Mouse (Mus musculus): ENCODE measurements around the gene Bcar1. TPM values are rescaled to one million over a fixed set of nuclear protein-coding genes. Genes with fewer than 3 reads are reported as not detected.

Bcar1 gene
- polyA plus RNA-seq, 1 experiment from 2014 or later = 44.0 TPM

- Histone ChIP-seq H3K9me3 (no peaks in the 10 kb centered on the region), H3K4me3 (replicated peaks) (no peak overlapping the region), H3K4me2 (peak overlapping the region; percentile 1; the same call in 1 of the 2 replicates), H3K27ac (peak overlapping the region; percentile 51; the same call in 1 of the 2 replicates), H3K27me3 (no peaks in the 10 kb centered on the region), H3K9ac (peak overlapping the region; percentile 87; the same call in 1 of the 2 replicates), H3K36me3 (replicated peaks) (no peaks in the 10 kb centered on the region), H3K4me1 (peaks cover 94% of the 10 kb centered on the region)
- 53% methylated on average over 6 of the region's 6 CpGs for WGBS
- no peak for ATAC-seq (ENCODE audit: low FRiP score)
Measured at GRCm38 (mm10) chr8:111734244-111734960, 9.2 kb downstream of the Bcar1 start.

GRCm38 (mm10) chr8:111733581-111734243, 9.9 kb downstream of the Bcar1 start:
- Histone ChIP-seq H3K9me3 (no peaks in the 10 kb centered on the region), H3K4me3 (replicated peaks) (no peak overlapping the region), H3K9ac (peak overlapping the region; percentile 87), H3K27ac (peak overlapping the region; percentile 84), H3K36me3 (replicated peaks) (no peaks in the 10 kb centered on the region), H3K4me1 (peaks cover 88% of the 10 kb centered on the region), H3K27me3 (no peaks in the 10 kb centered on the region), H3K4me2 (peak overlapping the region; percentile 6; the same call in 1 of the 2 replicates)
- 4% methylated on average over 5 of the region's 5 CpGs for WGBS
- no peak for ATAC-seq (ENCODE audit: low FRiP score)

- peak overlapping the region; percentile 87 for H3K9ac ChIP-seq
- peak overlapping the region; percentile 93 for H3K4me2 ChIP-seq
- 30% methylated on average over 10 of the region's 10 CpGs for WGBS
- H3K4me1 ChIP-seq = peaks cover 79% of the 10 kb centered on the region
- no peak; the same call in 1 of the 2 replicates for ATAC-seq (ENCODE audit: low FRiP score)
- no peaks in the 10 kb centered on the region for H3K9me3 ChIP-seq
- no peaks in the 10 kb centered on the region for H3K27me3 ChIP-seq
- peak overlapping the region; percentile 84 for H3K27ac ChIP-seq
- no peaks in the 10 kb centered on the region for H3K36me3 ChIP-seq (replicated peaks)
- peak overlapping the region; percentile 77 for H3K4me3 ChIP-seq (replicated peaks)
Measured at GRCm38 (mm10) chr8:111732406-111733085, 11.1 kb downstream of the Bcar1 start.

GRCm38 (mm10) chr8:111732004-111732403, 11.6 kb downstream of the Bcar1 start:
- Histone ChIP-seq H3K27me3 (no peaks in the 10 kb centered on the region), H3K4me1 (peaks cover 73% of the 10 kb centered on the region), H3K9ac (peak overlapping the region; percentile 87), H3K4me3 (replicated peaks) (peak overlapping the region; percentile 77), H3K27ac (peak overlapping the region; percentile 84), H3K36me3 (replicated peaks) (no peaks in the 10 kb centered on the region), H3K9me3 (no peaks in the 10 kb centered on the region), H3K4me2 (peak overlapping the region; percentile 93)
- under 1% methylated on average over 35 of the region's 41 CpGs for WGBS
- ATAC-seq (ENCODE audit: low FRiP score) = peak; percentile 97

GRCm38 (mm10) chr8:111731231-111731977, 12.2 kb downstream of the Bcar1 start:
- peak overlapping the region; percentile 93 for H3K4me2 ChIP-seq
- H3K9ac ChIP-seq = peak overlapping the region; percentile 87
- no peaks in the 10 kb centered on the region for H3K27me3 ChIP-seq
- H3K4me1 ChIP-seq = peaks cover 72% of the 10 kb centered on the region
- no peaks in the 10 kb centered on the region for H3K9me3 ChIP-seq
- H3K27ac ChIP-seq = peak overlapping the region; percentile 84
- no peaks in the 10 kb centered on the region for H3K36me3 ChIP-seq (replicated peaks)
- under 1% methylated on average over 39 of the region's 39 CpGs for WGBS
- ATAC-seq (ENCODE audit: low FRiP score) = peak; percentile 52; the same call in 1 of the 2 replicates
- H3K4me3 ChIP-seq (replicated peaks) = peak overlapping the region; percentile 77

GRCm38 (mm10) chr8:111729233-111730170, 14.1 kb downstream of the Bcar1 start:
- Histone ChIP-seq H3K27ac (no peak overlapping the region), H3K9ac (no peak overlapping the region)
- WGBS = 76% methylated on average over 7 of the region's 7 CpGs

GRCm38 (mm10) chr8:111728481-111728880, 15.1 kb downstream of the Bcar1 start:
- Histone ChIP-seq H3K36me3 (replicated peaks) (no peaks in the 10 kb centered on the region), H3K9ac (no peak overlapping the region), H3K27ac (no peak overlapping the region), H3K9me3 (no peaks in the 10 kb centered on the region), H3K4me2 (no peak overlapping the region), H3K4me3 (replicated peaks) (no peak overlapping the region), H3K4me1 (peaks cover 43% of the 10 kb centered on the region), H3K27me3 (no peaks in the 10 kb centered on the region)
- 84% methylated on average over 5 of the region's 5 CpGs for WGBS
- no peak for ATAC-seq (ENCODE audit: low FRiP score)

More at GRCm38 (mm10) chr8:111729233-111730170, 14.1 kb downstream of the Bcar1 start:
- Histone ChIP-seq H3K4me2 (no peak overlapping the region), H3K4me1 (peaks cover 53% of the 10 kb centered on the region), H3K27me3 (no peaks in the 10 kb centered on the region), H3K4me3 (replicated peaks) (no peak overlapping the region), H3K9me3 (no peaks in the 10 kb centered on the region), H3K36me3 (replicated peaks) (no peaks in the 10 kb centered on the region)
- ATAC-seq (ENCODE audit: low FRiP score) = no peak

GRCm38 (mm10) chr8:111727553-111727952, 16.1 kb downstream of the Bcar1 start:
- WGBS = 83% methylated on average over 4 of the region's 4 CpGs
- ATAC-seq (ENCODE audit: low FRiP score) = no peak
- Histone ChIP-seq H3K4me3 (replicated peaks) (no peak overlapping the region), H3K4me1 (peaks cover 34% of the 10 kb centered on the region), H3K36me3 (replicated peaks) (no peaks in the 10 kb centered on the region), H3K4me2 (no peak overlapping the region), H3K9me3 (no peaks in the 10 kb centered on the region), H3K27ac (no peak overlapping the region), H3K27me3 (no peaks in the 10 kb centered on the region), H3K9ac (no peak overlapping the region)

GRCm38 (mm10) chr8:111726102-111726900, 17.3 kb downstream of the Bcar1 start:
- Histone ChIP-seq H3K9me3 (no peaks in the 10 kb centered on the region), H3K4me3 (replicated peaks) (no peak overlapping the region), H3K36me3 (replicated peaks) (peaks cover 2% of the 10 kb centered on the region; the same call in 1 of the 2 replicates), H3K9ac (no peak overlapping the region), H3K27me3 (no peaks in the 10 kb centered on the region), H3K4me1 (peaks cover 25% of the 10 kb centered on the region), H3K4me2 (no peak overlapping the region), H3K27ac (0 out of 2 replicates have a peak overlapping the region, but pooled peaks have one; percentile 13)
- WGBS = 90% methylated on average over 7 of the region's 7 CpGs
- no peak for ATAC-seq (ENCODE audit: low FRiP score)

- H3K36me3 ChIP-seq (replicated peaks) = peaks cover 11% of the 10 kb centered on the region
- no peak overlapping the region for H3K4me2 ChIP-seq
- 96% methylated on average over 6 of the region's 6 CpGs for WGBS
- no peak overlapping the region for H3K9ac ChIP-seq
- no peak for ATAC-seq (ENCODE audit: low FRiP score)
- H3K27ac ChIP-seq = no peak overlapping the region
- H3K9me3 ChIP-seq = no peaks in the 10 kb centered on the region
- H3K4me1 ChIP-seq = peaks cover 15% of the 10 kb centered on the region
- H3K27me3 ChIP-seq = no peaks in the 10 kb centered on the region
- no peak overlapping the region for H3K4me3 ChIP-seq (replicated peaks)
Measured at GRCm38 (mm10) chr8:111725341-111725740, 18.3 kb downstream of the Bcar1 start.

Measured in forebrain, embryonic 12.5 days (tissue).